Mouse (Mus musculus): Measurements from ENCODE around the gene Olfr294. TPM values are rescaled to one million over a fixed set of nuclear protein-coding genes. Genes with fewer than 3 reads are reported as not detected.

The Olfr294 gene
- not detected for total RNA-seq (2021)
- long read RNA-seq, experiment 1: 0 reads
- long read RNA-seq, experiment 2: 0 reads

- DNase-seq: no peak
- intact Hi-C loops (cut with DNase I; ENCODE audit: low total_unique reads): no loop called here
Measured at GRCm38 (mm10) chr7:86616543-86616942, at the start of gene Olfr294. Gene Olfr294 (minus strand): TSS chr7:86616643.

DNA sequence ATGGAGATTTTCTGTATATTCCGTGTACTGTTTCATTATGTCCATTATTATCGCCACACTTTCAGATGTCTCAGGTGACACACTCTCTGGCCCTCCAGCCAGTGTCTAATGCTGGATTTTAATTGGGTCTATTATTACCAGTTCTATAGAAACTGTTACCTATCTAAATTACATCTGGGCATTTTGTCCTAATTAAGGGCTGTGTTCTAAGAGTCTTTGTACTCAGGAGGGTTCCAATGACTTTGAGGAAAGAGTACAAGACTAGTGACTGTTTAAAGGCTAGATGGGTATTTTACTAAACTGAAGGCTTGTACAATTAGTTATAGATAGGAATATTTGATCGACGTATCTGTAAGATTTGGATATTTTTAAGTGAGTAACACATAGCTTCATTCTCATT is 32.3 kb upstream of the Olfr294 start, which contains the start of gene Olfr293:
Olfr293 (plus strand) TSS at position 301 of the 400 bp plus-strand sequence.
- no peak for DNase-seq
- intact Hi-C loops (cut with DNase I; ENCODE audit: low total_unique reads): no loop called here

DNA sequence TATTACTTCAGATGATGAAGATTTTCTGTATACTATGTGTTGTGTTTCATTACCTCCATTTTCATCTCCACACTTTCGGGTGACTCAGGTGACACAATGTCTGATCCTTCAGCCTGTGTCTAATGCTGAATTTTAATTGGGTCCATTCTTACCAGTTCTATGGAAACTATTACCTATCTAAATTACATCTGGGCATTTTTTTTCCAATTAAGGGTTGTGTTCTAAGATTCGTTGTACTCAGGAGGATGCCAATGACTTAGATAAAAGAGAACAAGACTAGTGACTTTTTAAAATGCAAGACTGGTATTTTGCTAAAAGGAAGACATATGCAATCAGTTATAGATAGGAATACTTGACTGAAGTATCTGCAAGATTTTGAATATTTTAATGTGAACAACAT is 32.9 kb downstream of the Olfr294 start, which contains the start of gene Olfr295:
Olfr295 (plus strand) TSS at position 301 of the 400 bp plus-strand sequence.
- DNase-seq: no peak
- intact Hi-C loops (cut with DNase I; ENCODE audit: low total_unique reads): no loop called here

Other genes starting within 250 kb of the Olfr294 start
- not detected for gene Olfr305, start 249.7 kb downstream of the Olfr294 start, total RNA-seq (2021)
- gene Olfr304, start 230.0 kb downstream of the Olfr294 start, total RNA-seq (2021): not detected
- not detected for gene Olfr303, start 218.9 kb downstream of the Olfr294 start, total RNA-seq (2021)
- gene Olfr301, start 212.8 kb downstream of the Olfr294 start, total RNA-seq (2021): not detected
- not detected for gene Olfr299, start 156.7 kb downstream of the Olfr294 start, total RNA-seq (2021)
- not detected for gene Olfr298, start 124.2 kb downstream of the Olfr294 start, total RNA-seq (2021)
- not detected for gene Olfr297, start 96.7 kb downstream of the Olfr294 start, total RNA-seq (2021)
- not detected for gene Olfr295, start 32.8 kb downstream of the Olfr294 start, total RNA-seq (2021)
- not detected for gene Olfr293, start 32.4 kb upstream of the Olfr294 start, total RNA-seq (2021)
- gene Olfr292, start 71.7 kb upstream of the Olfr294 start, total RNA-seq (2021): not detected
- under 1 TPM in 1 of 2 experiments, not detected in 1; 0.10 TPM for gene Folh1, start 159.3 kb upstream of the Olfr294 start, total RNA-seq (2021)
- not detected for gene Vmn2r77, start 178.4 kb upstream of the Olfr294 start, total RNA-seq (2021)